Mouse (Mus musculus): ENCODE data around the gene Myoc.

Myoc gene

GRCm38 (mm10) chr1:162646083-162646686 is 7.2 kb downstream of the Myoc start:
- in situ Hi-C loops (cut with MboI, MseI), result no loop called here

- in situ Hi-C loops (cut with MboI, MseI), result no loop called here
Measured at GRCm38 (mm10) chr1:162648416-162648815, 9.5 kb downstream of the Myoc start.

GRCm38 (mm10) chr1:162658119-162658518 is 19.2 kb downstream of the Myoc start, which contains the start of gene Myocos:
TSS of gene Myocos (minus strand) at chr1:162658219.
- in situ Hi-C loops (cut with MboI, MseI), result loop anchor here (5.0 kb wide), 1 partner anchor 36 kb away; no protein-coding TSS in a partner anchor

DNA sequence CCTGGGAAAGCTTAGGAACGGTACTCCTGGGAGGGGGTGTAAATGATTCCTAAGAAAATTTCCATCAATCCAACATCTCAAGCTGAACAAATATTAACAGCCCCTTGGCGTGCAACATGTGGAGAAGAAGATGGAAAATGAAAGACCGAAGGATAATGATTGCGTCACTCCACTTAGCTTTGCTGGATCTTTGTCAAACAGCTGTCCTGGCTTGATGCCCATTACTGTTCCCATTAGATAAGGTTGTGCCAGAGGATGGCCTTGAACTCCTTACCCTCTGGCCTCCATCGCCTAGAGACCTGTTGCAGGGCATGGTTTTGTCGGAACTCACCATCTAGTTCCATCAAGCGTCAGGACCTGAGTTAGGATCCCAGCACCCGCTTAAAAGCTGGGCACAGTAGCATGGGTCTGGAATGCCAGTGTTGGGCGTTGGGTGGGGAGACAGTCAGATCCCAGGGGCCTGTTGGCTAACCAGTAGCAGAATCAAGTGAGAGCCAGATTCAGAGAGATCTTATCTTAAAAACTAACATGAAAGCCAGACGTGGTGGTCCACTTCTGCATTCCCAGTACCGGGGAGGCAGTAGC is 21.4 kb downstream of the Myoc start:
- in situ Hi-C loops (cut with MboI, MseI), result loop anchor here (5.0 kb wide), 2 partner anchors 128 to 298 kb away; no protein-coding TSS in a partner anchor

DNA sequence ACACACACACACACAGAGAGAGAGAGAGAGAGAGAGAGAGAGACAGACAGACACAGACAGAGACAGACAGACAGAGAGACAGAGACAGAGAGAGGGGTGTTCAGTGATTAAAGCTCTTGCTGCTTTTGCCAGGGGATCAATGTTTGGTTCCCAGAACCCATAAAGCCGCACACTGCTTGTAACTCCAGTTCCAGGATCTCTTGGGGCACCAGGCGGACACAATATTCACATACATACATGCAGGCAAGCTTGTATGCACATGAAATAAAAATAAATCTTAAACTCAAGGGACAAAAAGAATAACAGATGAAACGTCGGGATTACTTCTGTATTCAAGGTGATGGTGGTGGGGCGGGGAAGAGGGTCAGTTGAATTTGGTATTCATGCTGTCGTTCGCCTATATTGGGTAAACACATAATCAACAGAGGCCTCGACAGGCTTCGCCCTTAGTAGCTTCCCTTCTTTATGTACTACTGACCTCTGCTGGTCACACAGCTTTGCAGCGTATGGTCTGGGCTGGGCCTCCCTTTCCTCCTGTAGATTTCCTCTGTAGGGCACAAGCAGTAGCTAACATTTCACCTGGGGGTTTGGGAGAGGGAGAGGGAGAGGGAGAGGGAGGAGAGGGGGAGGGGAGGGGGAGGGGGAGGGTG is 26.0 kb downstream of the Myoc start:
- in situ Hi-C loops (cut with MboI, MseI), result loop anchor here (5.0 kb wide), 2 partner anchors 133 to 303 kb away; no protein-coding TSS in a partner anchor

- in situ Hi-C loops (cut with MboI, MseI), result no loop called here
Measured at GRCm38 (mm10) chr1:162665486-162666174, 26.7 kb downstream of the Myoc start.

GRCm38 (mm10) chr1:162693721-162694120 is 54.8 kb downstream of the Myoc start:
- in situ Hi-C loops (cut with MboI, MseI), result no loop called here

GRCm38 (mm10) chr1:162697866-162698265 is 58.9 kb downstream of the Myoc start:
- in situ Hi-C loops (cut with MboI, MseI), result loop anchor here (5.0 kb wide), 1 partner anchor 1574 kb away; no protein-coding TSS in a partner anchor
